Mouse (Mus musculus) macrophage (primary cell): ENCODE data around the gene Ccdc65. TPM values are rescaled to one million over a fixed set of nuclear protein-coding genes. Genes with fewer than 3 reads are reported as not detected.

Source experiments
- H3K27ac ChIP-seq: fragments of 350-480 bp; formaldehyde crosslinking; 2 replicates; pipeline ENCODE4 v1.9.0; 2021
- H3K36me3 ChIP-seq: fragments of 350-480 bp; formaldehyde crosslinking; 2 replicates; pipeline ENCODE4 v1.9.0; 2021; ENCODE audit errors: inconsistent target
- H3K4me3 ChIP-seq: fragments of 350-480 bp; formaldehyde crosslinking; 2 replicates; pipeline ENCODE4 v1.9.0; 2021; ENCODE audit errors: inconsistent target
- H3K79me2 ChIP-seq: fragments of 350-480 bp; formaldehyde crosslinking; 2 replicates; pipeline ENCODE4 v1.9.0; 2021; ENCODE audit errors: inconsistent target
- WGBS: methylation state at CpG from one replicate; pipeline ENCODE4 v1.1.7; 2026; ENCODE audit warnings: inconsistent platforms; ENCODE audit not compliant: missing documents; 5-methylcytosine and 5-hydroxymethylcytosine counted together
- polyA plus RNA-seq: library from polyadenylated mRNA; stranded (reverse); fragments of 250-400 nt; gene quantifications from 3 replicates; pipeline ENCODE4 v1.2.4, GENCODE M21; 2018; ENCODE audit warnings: inconsistent platforms

The Ccdc65 gene
- polyA plus RNA-seq, 1 experiment from 2014 or later, result 0.09 TPM

DNA sequence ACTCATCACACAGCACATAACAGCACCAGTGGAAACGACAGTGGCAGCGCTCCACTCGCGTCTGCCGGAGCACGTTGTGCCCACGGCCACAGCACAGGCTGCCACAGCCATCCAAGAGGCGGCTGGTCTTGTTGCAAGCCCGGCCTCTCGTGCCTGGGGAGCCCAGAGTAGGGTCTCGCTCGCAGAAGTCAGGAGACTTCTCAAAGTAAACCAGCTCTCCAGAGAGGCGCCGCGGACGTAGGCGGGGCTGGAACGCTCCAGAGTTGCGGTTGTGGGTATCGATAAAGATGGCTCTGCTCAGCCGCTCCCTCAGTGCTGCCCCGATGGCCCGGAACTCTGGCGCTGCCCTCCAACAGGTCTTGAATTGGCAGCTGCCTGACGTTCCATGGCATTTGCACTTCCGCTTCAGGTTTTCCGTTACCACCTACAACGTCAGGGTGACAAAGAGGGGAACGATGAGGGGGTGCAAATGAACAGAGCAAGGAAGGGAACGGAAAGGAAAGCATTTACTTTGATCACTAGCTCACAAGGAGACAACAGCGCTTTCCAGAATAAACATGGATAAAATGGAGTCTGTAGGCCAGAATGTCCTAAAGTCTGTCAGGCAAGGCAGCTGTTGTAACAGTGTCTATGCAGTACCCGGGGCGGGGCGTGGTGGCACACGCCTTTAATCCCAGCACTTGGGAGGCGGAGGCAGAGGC lies 64.7 kb downstream of the Ccdc65 start:
- Histone ChIP-seq H3K79me2 (no peaks in the 10 kb centered on the region), H3K4me3 (peak overlapping the region; percentile 10; the same call in 1 of the 2 replicates), H3K36me3 (no peaks in the 10 kb centered on the region), H3K27ac (no peak overlapping the region)
- WGBS, result 8% methylated on average over 36 of the region's 36 CpGs

Other genes with a start within 250 kb of the Ccdc65 start
- gene OR5BS1P, start 238.3 kb upstream of the Ccdc65 start, polyA plus RNA-seq, result not detected in 3 replicates
- gene Lalba, start 225.5 kb upstream of the Ccdc65 start, polyA plus RNA-seq, result not detected in 3 replicates
- gene Olfr279, start 215.8 kb upstream of the Ccdc65 start, polyA plus RNA-seq, result not detected in 3 replicates
- gene Kansl2, start 173.9 kb upstream of the Ccdc65 start, polyA plus RNA-seq, result 17.8 to 41.1 TPM (median 31.9 TPM) in 3 replicates
- gene Ccnt1, start 137.3 kb upstream of the Ccdc65 start, polyA plus RNA-seq, result 15.6 to 24.0 TPM (median 18.9 TPM) in 3 replicates
- gene 4930415O20Rik, start 137.2 kb upstream of the Ccdc65 start, polyA plus RNA-seq, result not detected in 3 replicates
- gene Adcy6, start 98.1 kb upstream of the Ccdc65 start, polyA plus RNA-seq, result 0.09 to 0.34 TPM (median 0.25 TPM) in 3 replicates
- gene Cacnb3, start 77.4 kb upstream of the Ccdc65 start, polyA plus RNA-seq, result 0.46 to 1.0 TPM (median 0.79 TPM) in 3 replicates
- gene Ddx23, start 45.3 kb upstream of the Ccdc65 start, polyA plus RNA-seq, result 53.5 to 111 TPM (median 57.4 TPM) in 3 replicates
- gene Rnd1, start 30.7 kb upstream of the Ccdc65 start, polyA plus RNA-seq, result 0.27 to 0.47 TPM (median 0.40 TPM) in 3 replicates
- gene Fkbp11, start 20.0 kb downstream of the Ccdc65 start, polyA plus RNA-seq, result 0.42 to 1.0 TPM (median 0.77 TPM) in 3 replicates
- gene Arf3, start 55.0 kb downstream of the Ccdc65 start, polyA plus RNA-seq, result 95.4 to 100 TPM (median 98.2 TPM) in 3 replicates
- not detected in 3 replicates for gene Wnt10b, start 69.9 kb downstream of the Ccdc65 start, polyA plus RNA-seq
- gene Wnt1, start 81.7 kb downstream of the Ccdc65 start, polyA plus RNA-seq, result not detected in 3 replicates
- 0.06 TPM in 1 of 3 replicates, not detected in the others for gene Ddn, start 101.3 kb downstream of the Ccdc65 start, polyA plus RNA-seq
- gene Prkag1, start 123.3 kb downstream of the Ccdc65 start, polyA plus RNA-seq, result 34.9 to 43.9 TPM (median 40.2 TPM) in 3 replicates
- gene Kmt2d, start 163.0 kb downstream of the Ccdc65 start, polyA plus RNA-seq, result 17.3 to 22.5 TPM (median 19.8 TPM) in 3 replicates
- gene Rhebl1, start 186.3 kb downstream of the Ccdc65 start, polyA plus RNA-seq, result 0.52 to 3.0 TPM (median 2.4 TPM) in 3 replicates
- not detected in 3 replicates for gene Dhh, start 190.3 kb downstream of the Ccdc65 start, polyA plus RNA-seq
- 3.7 to 9.6 TPM (median 5.5 TPM) in 3 replicates for gene Lmbr1l, start 210.0 kb downstream of the Ccdc65 start, polyA plus RNA-seq
- gene Tuba1b, start 226.4 kb downstream of the Ccdc65 start, polyA plus RNA-seq, result 371 to 1,063 TPM (median 789 TPM) in 3 replicates
- 0.27 TPM in 1 of 3 replicates, not detected in the others for gene Gm49450, start 245.3 kb downstream of the Ccdc65 start, polyA plus RNA-seq
- 37.8 to 73.9 TPM (median 54.5 TPM) in 3 replicates for gene Tuba1a, start 245.5 kb downstream of the Ccdc65 start, polyA plus RNA-seq